Mouse (Mus musculus) MEL (cell line): Measurements from ENCODE around the gene Gpam.

Experiments used
- CTCF ChIP-seq, 3 experiments: IDR thresholded peaks in 2 of 3; conservative IDR thresholded peaks in 1 of 3; 2 replicates each; pipeline ENCODE4 v1.5.1; 2011 to 2012; ENCODE audit warnings: low read length in 3 of 3, low read depth in 2 of 3, mild to moderate bottlenecking in 2 of 3, improper control_type of control experiment in 1 of 3, inconsistent platforms in 1 of 3, mixed read lengths in 1 of 3, moderate library complexity in 1 of 3; ENCODE audit not compliant: control insufficient read depth in 1 of 3, insufficient read depth in 1 of 3, poor library complexity in 1 of 3, severe bottlenecking in 1 of 3
- GABPA ChIP-seq: IDR thresholded peaks from 2 replicates; pipeline ENCODE4 v1.6.1; 2012; ENCODE audit warnings: low read depth, mild to moderate bottlenecking, inconsistent platforms, low read length, improper control_type of control experiment, moderate library complexity
- JUND ChIP-seq: IDR thresholded peaks from 2 replicates; pipeline ENCODE4 v1.6.1; 2011; ENCODE audit warnings: low read depth, mild to moderate bottlenecking, improper control_type of control experiment, low read length
- MYC ChIP-seq: IDR thresholded peaks from 2 replicates; pipeline ENCODE4 v1.6.1; 2011; ENCODE audit warnings: low read depth, mild to moderate bottlenecking, low read length, improper control_type of control experiment, moderate library complexity
- POLR2A ChIP-seq, 2 experiments: IDR thresholded peaks; 2 replicates each; pipeline ENCODE4 v1.6.1; 2011 to 2012; ENCODE audit warnings: low read length in 2 of 2, mild to moderate bottlenecking in 2 of 2, control low read depth in 1 of 2, improper control_type of control experiment in 1 of 2, low read depth in 1 of 2, moderate library complexity in 1 of 2; ENCODE audit not compliant: control insufficient read depth in 1 of 2, insufficient read depth in 1 of 2, poor library complexity in 1 of 2
- RAD21 ChIP-seq: IDR thresholded peaks from 2 replicates; pipeline ENCODE4 v1.6.1; 2011; ENCODE audit warnings: mild to moderate bottlenecking, low read depth, low read length, improper control_type of control experiment
- UBTF ChIP-seq: IDR thresholded peaks from 2 replicates; pipeline ENCODE4 v1.6.1; 2012; ENCODE audit warnings: low read depth, mild to moderate bottlenecking, inconsistent platforms, low read length, improper control_type of control experiment, moderate library complexity, borderline replicate concordance; ENCODE audit not compliant: insufficient read depth
- USF1 ChIP-seq: IDR thresholded peaks from 2 replicates; pipeline ENCODE4 v1.6.1; 2014; ENCODE audit warnings: low read depth, mild to moderate bottlenecking, inconsistent platforms, low read length, improper control_type of control experiment, moderate library complexity

DNA sequence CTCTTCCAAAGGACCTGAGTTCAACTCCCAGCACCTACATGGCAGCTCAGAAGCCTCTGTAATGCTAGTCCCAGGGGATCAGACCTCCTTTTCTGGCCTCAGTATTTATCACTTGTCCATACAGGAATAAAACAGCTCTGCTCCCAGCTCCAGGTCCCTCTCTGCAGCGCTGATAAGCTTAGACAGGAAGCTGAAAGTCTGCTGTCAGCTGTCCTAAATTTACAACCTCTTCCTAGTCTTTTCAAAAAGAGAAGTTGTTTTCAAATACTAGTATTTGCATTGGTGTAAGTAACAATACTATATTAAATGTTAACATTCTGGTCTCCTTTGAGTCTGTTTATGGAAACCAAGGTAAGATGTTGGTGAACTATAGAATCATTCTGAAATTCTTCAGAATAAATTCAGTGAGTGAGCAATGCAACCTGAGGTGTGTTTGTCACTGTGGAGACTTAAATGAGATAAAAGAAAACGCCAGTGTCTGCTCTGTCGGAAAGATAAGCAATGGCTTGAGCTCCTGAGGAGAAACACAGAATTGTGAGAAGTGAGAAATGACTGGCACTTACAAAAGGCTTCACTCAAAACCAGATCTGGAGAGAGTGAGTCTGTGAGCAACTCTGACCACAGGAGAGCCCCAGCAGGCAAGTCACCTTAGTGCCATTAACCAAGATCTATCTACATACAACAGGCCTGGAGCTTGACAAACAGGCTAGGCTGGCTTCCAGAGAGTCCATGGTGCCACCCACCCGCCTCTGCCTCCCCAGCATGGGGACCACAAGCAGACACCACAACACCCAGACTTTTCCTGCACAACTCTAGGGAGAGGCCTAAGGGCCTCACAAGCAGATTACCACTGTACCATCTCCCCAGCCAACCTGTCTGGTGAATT is 41.8 kb downstream of the Gpam start:
- TF ChIP-seq GABPA: no peak
- no peak for TF ChIP-seq POLR2A (IDR thresholded peaks at IDR 0.05; ENCODE audit: control insufficient read depth in 1 of 2, insufficient read depth in 1 of 2, low read depth in 1 of 2, low read length in 2 of 2, poor library complexity in 1 of 2)
- no peak for TF ChIP-seq JUND
- no peak for TF ChIP-seq CTCF (IDR thresholded peaks at IDR 0.05 in 2 of 3, conservative IDR thresholded peaks at IDR 0.05 in 1 of 3; ENCODE audit: control insufficient read depth in 1 of 3, insufficient read depth in 1 of 3, low read depth in 2 of 3, low read length in 3 of 3, poor library complexity in 1 of 3, severe bottlenecking in 1 of 3)
- no peak for TF ChIP-seq RAD21
- TF ChIP-seq USF1: no peak
- no peak for TF ChIP-seq UBTF
- peak; percentile 15; the same call in 1 of the 2 replicates for TF ChIP-seq MYC
